Mouse (Mus musculus): Measurements from ENCODE around the gene Mcpt4.
"Not testable (repeated sequence)": the region's sequence is repeated elsewhere in the genome, so short reads cannot be mapped to it uniquely, and the experiment has no call there.

Gene Mcpt4

DNA sequence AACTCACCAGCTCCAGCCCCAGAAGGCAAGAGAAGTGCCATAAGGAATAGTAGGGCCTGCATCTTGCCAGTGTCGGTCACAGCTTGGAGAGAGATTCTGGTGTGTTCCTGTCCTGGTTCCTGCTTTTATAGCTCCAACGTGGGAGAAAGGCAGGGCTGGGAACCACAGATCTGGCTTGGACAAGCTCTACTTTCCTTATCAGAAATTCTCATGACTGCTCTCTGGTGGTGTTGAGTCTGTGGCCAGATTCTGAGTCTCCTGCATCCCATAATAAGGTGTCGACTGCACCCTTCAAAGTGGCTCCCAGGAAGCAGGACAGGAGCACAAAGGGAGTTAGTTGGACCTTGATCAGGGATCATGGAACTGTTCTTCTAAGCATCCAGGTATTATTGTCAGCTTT, at the start of gene Mcpt4:
Gene Mcpt4 (minus strand): TSS at position 101 of the 400 bp plus-strand sequence.
- DNase-seq, result not testable (repeated sequence)

DNA sequence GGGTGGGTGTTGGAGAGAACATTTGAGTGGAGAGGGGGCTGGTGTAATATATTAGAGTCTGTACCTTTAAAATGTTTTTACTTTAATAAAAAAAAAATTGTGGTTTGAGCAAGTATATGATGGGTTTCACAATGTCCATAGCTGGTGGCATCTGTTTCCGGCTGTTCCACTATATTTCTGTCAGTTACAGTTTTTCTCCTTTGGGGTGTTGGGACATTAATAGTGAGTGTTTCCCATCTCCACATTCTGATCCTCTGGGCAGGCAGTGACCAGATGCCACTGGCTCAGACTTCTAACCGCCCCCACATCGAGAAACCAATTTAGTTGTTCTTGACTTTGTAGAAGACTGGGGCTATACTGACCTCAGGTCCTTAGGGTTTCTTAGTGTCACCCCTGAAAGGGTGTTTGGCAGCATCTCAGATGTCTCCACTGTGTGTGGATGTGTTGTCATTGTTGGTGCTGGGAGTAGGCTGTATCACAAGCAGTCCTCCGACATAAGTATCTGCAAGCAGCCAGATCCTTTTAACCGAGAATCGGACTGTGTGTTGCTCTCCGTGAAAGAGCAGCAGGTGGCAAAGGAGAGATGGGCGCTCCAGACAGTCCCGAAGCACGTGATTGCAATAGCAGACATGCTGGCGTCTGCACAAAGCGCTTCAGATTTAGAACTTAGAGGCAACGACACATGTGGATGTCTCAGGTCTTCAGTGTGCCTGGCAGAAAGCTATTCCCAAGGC, 43.5 kb upstream of the Mcpt4 start:
- DNase-seq, result no peak

DNA sequence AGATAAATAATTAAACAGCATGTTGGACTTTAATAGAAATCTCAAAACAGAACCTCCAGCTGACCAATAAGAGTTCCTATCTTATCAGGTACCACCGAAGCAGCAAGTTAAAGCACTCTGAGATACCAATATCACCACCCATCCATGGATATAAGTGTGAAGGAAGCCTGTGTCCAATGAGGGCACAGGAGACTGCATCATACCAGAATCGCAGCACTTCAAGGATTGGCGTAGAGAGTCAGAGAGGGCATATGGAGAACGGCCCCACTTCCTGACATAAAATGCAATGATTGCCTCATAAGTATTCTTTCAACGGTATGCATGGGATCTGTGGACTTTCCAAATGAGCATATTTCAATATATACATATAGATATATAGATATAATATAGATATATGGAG, 42.9 kb upstream of the Mcpt4 start:
- DNase-seq, result no peak

DNA sequence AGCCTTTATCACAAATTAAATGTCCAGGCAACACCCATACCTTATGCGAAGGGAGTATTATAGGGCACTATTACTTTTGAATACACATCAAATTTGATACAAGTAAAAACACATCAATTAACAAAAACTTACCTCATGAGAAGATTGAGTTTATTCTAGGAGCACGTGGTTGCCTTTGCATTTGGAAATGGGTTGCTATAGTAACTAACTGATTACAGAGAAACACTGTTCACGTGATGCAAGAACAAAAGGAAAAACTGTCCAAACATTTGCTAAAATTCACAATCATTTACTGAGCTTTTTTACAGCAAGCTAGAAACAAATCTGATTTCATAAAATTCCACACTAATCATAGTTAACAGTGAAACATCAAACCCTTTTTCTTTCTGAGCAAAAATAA, 41.3 kb upstream of the Mcpt4 start:
- DNase-seq, result no peak

DNA sequence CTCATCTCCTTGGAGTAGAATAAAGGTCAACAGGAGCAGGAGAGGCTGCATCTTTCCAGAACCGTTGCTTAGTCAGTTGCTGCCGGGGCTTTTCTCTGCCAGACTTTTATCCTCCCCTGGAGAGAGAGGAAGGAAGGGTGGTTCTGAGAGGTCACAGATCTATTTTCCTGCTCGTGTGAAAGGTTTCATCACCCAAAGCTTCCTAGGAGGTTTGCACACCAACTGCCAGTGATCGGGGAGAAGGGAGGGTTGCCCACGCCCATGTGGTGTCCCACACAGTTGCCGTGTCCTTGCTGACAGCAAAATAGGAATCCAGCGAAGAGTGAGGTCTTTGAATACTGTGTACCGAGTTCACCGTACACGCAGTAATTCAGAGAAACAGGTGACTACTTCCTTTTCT, 40.3 kb upstream of the Mcpt4 start, which contains the start of gene Ctsg:
Gene Ctsg (minus strand): TSS at position 189 of the 400 bp plus-strand sequence.
- DNase-seq, result no peak

DNA sequence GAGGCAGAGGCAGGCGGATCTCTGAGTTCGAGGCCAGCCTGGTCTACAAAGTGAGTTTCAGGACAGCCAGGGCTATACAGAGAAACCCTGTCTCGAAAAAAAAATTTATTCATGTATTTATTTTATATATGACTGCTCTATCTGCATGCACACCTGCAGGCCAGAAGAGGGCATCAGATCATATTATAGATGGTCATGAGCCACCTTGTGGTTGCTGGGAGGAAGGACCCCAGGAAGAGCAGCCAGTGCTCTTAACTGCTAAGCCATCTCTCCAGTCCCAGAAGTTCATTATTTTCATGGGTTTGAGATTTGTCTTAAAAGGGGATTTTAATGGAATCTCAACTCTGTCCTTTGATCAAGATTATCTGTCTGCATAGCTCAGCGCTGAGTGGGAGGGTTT, 36.8 kb upstream of the Mcpt4 start:
- no peak for DNase-seq

DNA sequence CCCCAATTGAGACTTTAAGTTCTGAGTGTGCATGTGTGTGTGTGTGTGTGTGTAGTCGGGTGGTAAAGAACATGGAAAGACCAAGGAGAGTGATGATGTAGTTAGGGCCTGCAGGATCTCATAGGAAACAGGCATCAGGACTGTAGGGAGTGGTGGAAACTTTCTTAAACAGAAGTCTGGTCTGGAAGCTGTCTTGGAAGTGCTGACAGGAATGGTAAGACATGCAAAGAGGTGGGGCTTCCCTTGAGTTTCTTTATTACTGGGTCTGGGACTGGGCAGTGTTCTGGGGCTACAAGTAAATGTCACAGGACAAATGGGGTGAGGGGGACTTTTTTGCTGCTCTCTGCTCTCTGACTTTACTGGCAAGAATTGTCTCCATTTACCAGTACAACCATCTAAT, 35.5 kb upstream of the Mcpt4 start:
- no peak for DNase-seq

DNA sequence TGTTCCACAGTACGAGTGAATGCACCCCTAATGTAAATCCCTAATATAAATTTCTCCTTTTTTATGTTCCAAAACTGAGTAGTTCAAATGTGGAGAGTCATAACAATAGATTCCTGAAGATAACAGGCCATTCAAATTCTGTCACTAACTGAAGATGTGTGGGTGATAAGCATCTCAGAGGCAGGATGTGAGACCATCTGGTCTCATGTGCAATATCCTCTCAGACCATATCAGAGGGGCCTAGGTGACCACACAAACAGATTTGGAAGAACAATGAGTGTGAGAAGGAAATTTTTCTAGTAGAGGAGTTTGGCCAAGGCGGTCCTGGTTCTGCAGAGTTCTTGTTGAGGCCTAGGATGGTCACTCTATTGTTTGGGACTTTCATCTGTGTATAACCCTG, 31.2 kb upstream of the Mcpt4 start:
- no peak for DNase-seq

DNA sequence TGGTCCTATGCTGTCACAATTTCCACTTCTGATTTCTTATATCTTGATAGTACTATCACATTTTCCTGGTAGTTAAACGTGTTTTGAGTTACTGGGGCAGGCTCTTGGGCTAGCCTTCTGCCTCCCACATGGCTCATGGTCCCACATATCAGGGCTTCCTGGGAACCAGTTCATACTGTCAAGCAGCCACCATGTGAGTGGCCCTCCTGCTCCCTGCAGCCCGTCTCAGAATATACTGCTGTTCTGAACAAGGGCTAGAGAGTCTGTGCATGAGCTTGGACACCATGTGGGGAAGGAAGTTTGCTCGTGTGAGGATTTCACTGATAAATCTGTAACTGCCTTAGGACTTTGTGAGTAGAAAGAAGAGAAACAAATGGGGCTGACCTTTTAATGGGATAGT, 24.6 kb upstream of the Mcpt4 start:
- no peak for DNase-seq

DNA sequence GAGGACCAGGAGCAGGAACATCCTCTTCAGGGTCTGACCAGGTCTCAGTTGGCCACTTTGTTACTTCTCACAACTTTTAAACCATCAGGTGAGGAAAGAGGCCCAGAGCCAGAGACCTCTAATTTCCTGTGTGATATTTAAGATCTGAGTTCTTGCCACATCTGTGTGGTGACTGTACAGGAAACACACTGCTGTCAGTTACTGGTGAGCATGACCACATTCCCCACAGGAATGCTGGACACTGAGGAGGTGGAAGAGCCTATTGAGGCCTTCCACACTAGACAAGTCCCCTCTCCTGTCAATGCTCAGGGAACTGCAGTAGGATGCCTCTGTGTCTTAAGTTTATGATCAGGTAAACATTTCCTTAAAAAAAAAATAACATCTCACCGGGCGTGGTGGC, 23.1 kb upstream of the Mcpt4 start, which contains the start of gene Mcpt8:
Gene Mcpt8 (minus strand): TSS at position 107 of the 400 bp plus-strand sequence.
- no peak for DNase-seq

DNA sequence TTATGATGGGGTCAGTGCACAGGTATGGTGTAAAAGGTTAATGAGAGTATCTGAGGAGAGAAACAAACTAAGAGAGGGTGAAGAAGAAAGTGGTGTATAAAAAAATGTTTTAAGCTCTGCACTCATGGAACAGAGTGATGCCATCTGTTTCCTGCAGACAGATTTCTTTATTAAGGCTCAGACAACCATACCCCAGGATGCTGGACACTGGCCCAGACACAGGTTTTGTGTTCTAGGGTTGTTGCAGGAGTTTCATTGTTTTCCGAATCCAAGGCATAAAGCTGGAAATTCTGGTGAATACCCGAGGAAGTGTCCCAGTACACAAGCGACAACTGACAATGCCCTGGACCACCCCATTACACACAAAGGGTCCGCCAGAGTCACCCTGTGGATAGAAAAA, 19.9 kb upstream of the Mcpt4 start:
- DNase-seq, result peak; percentile 59

DNA sequence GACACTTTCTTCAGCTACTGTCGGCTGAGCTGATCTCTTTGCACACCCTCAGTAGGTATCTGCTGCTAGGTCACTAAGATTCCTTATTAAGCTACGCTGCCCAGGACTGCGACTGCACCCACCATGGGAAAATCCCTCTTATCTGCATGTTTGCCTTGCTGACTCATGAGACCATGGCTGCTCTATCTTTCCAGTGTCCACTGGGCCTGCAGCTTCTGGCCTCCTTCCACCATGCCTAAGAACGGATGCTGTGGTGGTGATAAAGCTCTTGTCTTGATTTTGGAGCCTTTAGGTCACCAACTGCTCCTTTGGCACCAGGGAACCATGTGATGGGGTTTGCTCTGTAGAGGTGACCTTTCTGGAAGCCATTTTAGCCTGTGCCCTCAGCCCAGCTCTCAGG, 4.4 kb downstream of the Mcpt4 start:
- DNase-seq, result no peak

DNA sequence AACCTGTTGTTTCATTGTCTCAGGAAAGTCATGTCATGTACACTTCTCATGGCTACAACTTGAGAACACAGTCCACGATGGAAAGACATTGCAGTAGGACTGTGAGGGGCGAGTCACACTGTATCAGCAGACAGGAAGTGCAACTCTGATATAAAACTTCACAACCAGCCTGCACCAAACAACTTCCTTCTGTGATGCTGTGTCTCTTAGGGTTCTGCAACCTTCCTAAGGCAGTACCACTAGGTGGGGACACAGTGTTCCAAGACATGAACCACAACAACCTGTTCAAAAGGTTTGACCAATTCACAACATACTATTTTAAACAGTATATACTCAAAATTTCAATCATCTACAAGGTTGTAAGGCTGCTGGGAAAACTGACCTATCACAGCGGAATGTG, 6.7 kb downstream of the Mcpt4 start:
- no peak for DNase-seq

DNA sequence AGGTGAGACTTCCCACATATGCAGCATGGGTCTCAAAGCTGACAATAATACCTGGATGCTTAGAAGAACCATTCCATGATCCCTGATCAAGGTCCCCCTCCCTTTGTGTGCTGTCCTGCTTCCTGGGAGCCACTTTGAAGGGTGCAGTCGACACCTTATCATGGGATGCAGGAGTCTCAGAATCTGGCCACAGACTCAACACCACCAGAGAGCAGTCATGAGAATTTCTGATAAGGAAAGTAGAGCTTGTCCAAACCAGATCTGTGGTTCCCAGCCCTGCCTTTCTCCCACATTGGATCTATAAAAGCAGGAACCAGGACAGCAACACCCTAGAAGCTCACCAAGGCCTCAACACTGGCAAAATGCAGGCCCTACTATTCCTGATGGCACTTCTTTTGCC, 20.3 kb downstream of the Mcpt4 start, which contains the start of gene Mcpt2:
Gene Mcpt2 (plus strand): TSS at position 250 of the 400 bp plus-strand sequence.
- DNase-seq, result not testable (repeated sequence)

DNA sequence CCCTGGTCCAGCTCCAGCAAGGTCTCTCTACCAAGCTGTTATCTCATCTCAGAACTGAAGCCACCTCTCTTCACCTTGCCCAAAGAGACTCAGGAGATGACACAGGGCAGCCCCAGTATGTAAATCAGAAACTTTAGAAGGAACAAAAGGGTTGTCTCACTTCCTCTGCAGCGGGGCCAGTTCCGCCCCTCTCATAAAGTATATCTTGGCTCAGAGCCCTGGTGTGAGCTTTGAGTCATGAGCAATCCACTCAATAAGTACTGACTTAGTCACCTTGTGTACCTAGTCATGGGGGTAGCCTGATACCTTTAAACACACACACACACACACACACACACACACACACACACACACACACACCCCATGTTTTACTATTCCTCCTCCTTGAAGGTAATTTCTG, 27.7 kb downstream of the Mcpt4 start:
- no peak for DNase-seq

DNA sequence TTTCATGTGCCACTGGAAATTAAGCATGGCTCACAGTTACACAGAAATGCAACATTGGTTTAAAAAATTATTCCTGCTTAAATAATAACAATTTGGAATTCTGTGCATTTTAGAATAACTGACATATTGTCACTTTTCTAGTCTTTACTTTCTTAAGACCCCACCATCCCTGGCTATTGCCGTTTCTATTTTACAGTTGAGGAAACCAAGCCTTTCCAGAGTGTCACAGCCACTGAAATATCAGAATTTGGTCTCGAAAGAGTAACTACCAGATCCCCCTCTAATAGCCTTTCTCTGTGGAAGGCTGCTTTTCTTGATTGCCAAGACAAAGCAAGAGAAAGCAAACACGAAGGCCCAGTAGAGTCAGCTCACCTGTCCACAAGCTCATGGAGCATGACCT, 31.7 kb downstream of the Mcpt4 start, which contains the start of gene Mcpt9:
Gene Mcpt9 (minus strand): TSS at position 101 of the 400 bp plus-strand sequence.
- not testable (repeated sequence) for DNase-seq

DNA sequence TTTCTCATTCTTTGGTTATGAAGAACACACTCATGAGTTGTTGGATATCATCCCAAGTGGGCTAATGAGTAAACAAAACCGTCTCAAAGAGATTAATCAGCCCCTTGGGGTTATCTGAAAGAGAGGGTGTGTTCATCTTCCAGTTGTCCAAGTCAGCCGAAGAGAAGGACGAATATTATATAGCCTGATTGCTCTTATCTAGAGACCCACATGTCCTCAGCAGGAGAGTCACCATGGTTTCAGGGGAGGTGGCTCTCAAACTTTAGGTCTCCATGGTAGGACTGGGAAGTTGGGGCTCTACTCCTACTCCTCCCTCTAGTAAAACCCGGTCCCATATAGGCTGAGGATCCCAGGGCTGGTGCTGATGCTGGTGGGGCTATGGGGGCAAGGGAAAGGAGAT, 40.8 kb downstream of the Mcpt4 start:
- not testable (repeated sequence) for DNase-seq

DNA sequence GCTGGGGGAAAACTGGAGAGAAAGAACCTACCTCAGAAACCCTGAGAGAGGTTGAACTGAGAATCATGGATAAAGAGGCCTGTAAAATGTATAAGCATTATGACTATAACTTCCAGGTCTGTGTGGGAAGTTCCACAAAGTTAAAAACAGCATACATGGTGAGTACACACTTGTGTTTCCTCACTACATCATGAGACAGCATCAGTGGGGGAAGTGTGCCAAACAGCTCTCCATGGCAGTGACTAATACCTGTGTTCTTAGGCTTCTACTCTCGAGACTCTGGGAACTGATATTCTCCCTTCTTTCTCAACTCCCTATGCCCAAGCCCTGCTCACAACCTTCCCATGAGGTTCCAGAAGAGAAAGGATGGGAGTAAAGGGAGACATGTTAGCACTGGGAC, 42.7 kb downstream of the Mcpt4 start:
- DNase-seq, result no peak

DNA sequence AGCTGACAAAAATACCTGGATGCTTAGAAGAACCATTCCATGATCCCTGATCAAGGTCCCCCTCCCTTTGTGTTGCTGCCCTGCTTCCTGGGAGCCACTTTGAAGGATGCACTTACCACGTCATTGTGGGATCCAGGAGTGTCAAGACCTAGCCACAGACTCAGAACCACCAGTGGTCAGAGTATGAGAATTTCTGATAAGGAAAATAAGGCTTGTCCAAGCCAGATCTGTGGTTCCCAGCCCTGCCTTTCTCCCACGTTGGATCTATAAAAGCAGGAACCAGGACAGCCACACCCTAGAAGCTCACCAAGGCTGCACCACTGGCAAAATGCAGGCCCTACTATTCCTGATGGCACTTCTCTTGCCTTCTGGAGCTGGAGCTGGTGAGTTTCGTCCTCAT, 44.4 kb downstream of the Mcpt4 start, which contains the start of gene Mcpt1:
Gene Mcpt1 (plus strand): TSS at position 301 of the 400 bp plus-strand sequence.
- not testable (repeated sequence) for DNase-seq

DNA sequence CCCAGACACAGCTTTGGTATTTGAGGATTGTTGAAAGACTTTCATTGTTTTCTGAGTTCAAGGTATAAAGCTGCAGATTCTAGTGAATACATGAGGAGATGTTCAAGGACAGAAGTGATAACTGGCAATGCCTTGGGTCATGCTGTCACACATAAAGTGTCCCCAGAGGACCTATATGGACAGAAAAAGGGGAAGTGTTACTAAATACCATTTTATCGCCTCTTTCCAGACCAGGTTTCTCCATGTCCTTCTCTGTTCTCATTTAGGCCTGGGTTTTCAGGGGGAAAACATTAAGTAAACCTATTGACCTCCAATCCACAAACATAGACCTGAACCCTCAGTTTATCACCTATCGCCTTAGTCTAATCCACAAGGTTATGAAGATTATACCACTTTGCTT, 48.2 kb downstream of the Mcpt4 start:
- no peak for DNase-seq

DNA sequence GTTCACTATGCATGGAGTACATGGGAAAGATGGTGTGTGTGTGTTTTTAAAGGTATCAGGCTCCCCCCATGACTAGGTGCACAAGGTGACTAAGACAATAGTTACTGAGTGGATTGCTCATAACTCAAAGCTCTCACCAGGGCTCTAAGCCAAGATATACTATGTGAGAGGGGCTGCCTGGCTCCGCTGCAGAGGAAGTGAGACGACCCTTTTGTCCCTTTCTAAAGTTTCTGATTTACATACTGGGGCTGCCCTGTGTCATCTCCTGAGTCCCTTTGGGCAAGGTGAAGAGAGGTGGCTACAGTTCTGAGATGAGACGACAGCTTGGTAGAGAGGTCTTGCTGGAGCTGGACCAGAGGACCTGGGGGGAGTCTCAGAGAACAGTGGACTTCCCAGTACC, 49.0 kb downstream of the Mcpt4 start:
- no peak for DNase-seq
